Mouse (Mus musculus) lung, postnatal 0 days (tissue): ENCODE data around the gene Nrxn3.
A peak's percentile ranks its signal among the peaks of the same experiment; 100 is the strongest.

Experiments used
- CTCF ChIP-seq: IDR thresholded peaks from 2 replicates; pipeline ENCODE4 v1.5.1; 2016; ENCODE audit warnings: antibody characterized with exemption, mild to moderate bottlenecking
- EP300 ChIP-seq: IDR thresholded peaks from 2 replicates; pipeline ENCODE4 v1.6.1; 2016; ENCODE audit warnings: antibody characterized with exemption, mild to moderate bottlenecking, control low read depth

GRCm38 (mm10) chr12:89554740-89555430, 832.2 kb downstream of the Nrxn3 start:
- TF ChIP-seq CTCF (0 out of 2 replicates have a peak, but pooled peaks have one; percentile 30), EP300 (no peak)
